Mouse (Mus musculus) embryonic fibroblast, embryonic 13.5 days (primary cell): ENCODE results near the gene Hexb.
"Not testable (repeated sequence)": the region's sequence is repeated elsewhere in the genome, so short reads cannot be mapped to it uniquely, and the experiment has no call there.

Source experiments
- CTCF ChIP-seq: IDR thresholded peaks from 2 replicates; pipeline ENCODE4 v1.5.1; 2011; ENCODE audit warnings: mild to moderate bottlenecking, control low read depth, low read length, moderate library complexity, borderline replicate concordance; ENCODE audit not compliant: insufficient read depth
- POLR2A ChIP-seq: IDR thresholded peaks from 2 replicates; pipeline ENCODE4 v1.6.1; 2011; ENCODE audit warnings: low read depth, mild to moderate bottlenecking, control low read depth, low read length, moderate library complexity

DNA sequence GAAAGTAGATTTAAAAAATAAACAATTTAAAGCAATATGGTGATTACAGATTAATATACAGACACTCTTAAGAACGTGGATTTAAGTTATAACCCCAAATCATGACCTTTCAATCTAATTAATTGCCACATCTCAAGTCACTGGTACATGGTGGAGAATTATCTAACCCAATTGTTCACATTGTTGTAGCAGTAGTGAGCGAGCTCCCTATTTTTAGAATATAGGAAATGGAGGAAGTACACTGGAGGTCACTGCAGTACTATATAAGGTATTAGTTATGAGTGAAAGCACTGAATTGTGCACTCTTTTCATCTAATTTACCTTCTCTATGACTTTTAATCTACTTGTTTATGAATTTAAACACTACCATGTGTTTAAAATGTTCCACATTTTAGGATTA is 67.7 kb downstream of the Hexb start:
- not testable (repeated sequence) for TF ChIP-seq CTCF, POLR2A
